Mouse (Mus musculus) liver, embryonic 14.5 days (tissue): ENCODE results near the gene Gc. TPM values are rescaled to one million over a fixed set of nuclear protein-coding genes. Genes with fewer than 3 reads are reported as not detected.
A peak's percentile ranks its signal among the peaks of the same experiment; 100 is the strongest.

Experiments used
- ATAC-seq: fragments of 200-750 bp; cut with Nextera tagmentation; 2 replicates; pipeline ENCODE4 v1.8.0; 2017; ENCODE audit warnings: moderate number of reproducible peaks, mild to moderate bottlenecking, moderate library complexity; ENCODE audit not compliant: insufficient read depth
- DNase-seq, 3 experiments: peaks; one replicate each; pipeline ENCODE4 v3.0.0-alpha.2; 2012 to 2013; ENCODE audit warnings: low read depth in 3 of 3, low spot score in 3 of 3
- H3K27ac ChIP-seq: fragments of 300-500 bp; sonication (generic); 2 replicates; pipeline ENCODE4 v1.5.1; 2014; ENCODE audit warnings: moderate library complexity, mild to moderate bottlenecking, control low read depth, inconsistent platforms
- H3K27me3 ChIP-seq: fragments of 300-500 bp; sonication (generic); 2 replicates; pipeline ENCODE4 v1.6.1; 2014; ENCODE audit warnings: mild to moderate bottlenecking, low read length, moderate library complexity; ENCODE audit not compliant: control insufficient read depth, insufficient read depth
- H3K36me3 ChIP-seq: fragments of 300-500 bp; sonication (generic); replicated peaks from 2 replicates; pipeline ENCODE4 v1.6.1; 2014; ENCODE audit warnings: low read depth; ENCODE audit not compliant: control insufficient read depth, insufficient read depth
- H3K4me1 ChIP-seq, 2 experiments: fragments of 200-500 bp in 1 of 2; fragments of 300-500 bp in 1 of 2; sonication (generic) in 1 of 2; replicated peaks; 2 replicates each; pipeline ENCODE4 v1.6.1; 2012 to 2014; ENCODE audit warnings: antibody characterized with exemption in 1 of 2, inconsistent platforms in 1 of 2, low read length in 1 of 2; ENCODE audit not compliant: control insufficient read depth in 2 of 2, insufficient read depth in 2 of 2
- H3K4me2 ChIP-seq: fragments of 300-500 bp; sonication (generic); 2 replicates; pipeline ENCODE4 v1.6.1; 2014; ENCODE audit warnings: low read depth, mild to moderate bottlenecking, control low read depth, moderate library complexity
- H3K4me3 ChIP-seq, 2 experiments: fragments of 200-500 bp in 1 of 2; fragments of 300-500 bp in 1 of 2; sonication (generic) in 1 of 2; 2 replicates each; pipeline ENCODE4 v1.5.1; 2012 to 2014; ENCODE audit warnings: low read depth in 2 of 2, low read length in 2 of 2, mild to moderate bottlenecking in 2 of 2, control low read depth in 1 of 2, inconsistent platforms in 1 of 2, moderate library complexity in 1 of 2; ENCODE audit not compliant: insufficient read depth in 1 of 2
- H3K9ac ChIP-seq: fragments of 300-500 bp; sonication (generic); replicated peaks from 2 replicates; pipeline ENCODE4 v1.6.1; 2014; ENCODE audit warnings: mild to moderate bottlenecking, control low read depth, moderate library complexity
- H3K9me3 ChIP-seq: fragments of 300-500 bp; sonication (generic); 2 replicates; pipeline ENCODE4 v1.6.1; 2016; ENCODE audit warnings: low read length, mixed read lengths; ENCODE audit not compliant: control insufficient read depth
- CTCF ChIP-seq: IDR thresholded peaks from 2 replicates; pipeline ENCODE4 v1.5.1; 2016; ENCODE audit warnings: antibody characterized with exemption, low read depth, control low read depth
- EP300 ChIP-seq: IDR thresholded peaks from 2 replicates; pipeline ENCODE4 v1.6.1; 2016; ENCODE audit warnings: antibody characterized with exemption, low read depth
- WGBS: fragments of 180-500 bp; shearing (Covaris S2); extraction: QIAGEN DNeasy Blood & Tissue Kit; methylation state at CpG from one replicate; pipeline ENCODE4 v1.1.7; 2014; ENCODE audit not compliant: insufficient replicate concordance; 5-methylcytosine and 5-hydroxymethylcytosine counted together
- polyA plus RNA-seq, 2 experiments: library from polyadenylated mRNA; depleted of rRNA in 1 of 2; stranded (reverse) in 1 of 2; unstranded in 1 of 2; fragments of >200 nt; fragmentation: Nextera tagmentation in 1 of 2; extraction: Ambion mirVana in 1 of 2; gene quantifications; 2 replicates each; pipeline versions ENCODE4 v1.2.1 to v1.2.3; 2012 to 2014

Gene Gc
- polyA plus RNA-seq, 2 experiments = 236 to 245 TPM

DNA sequence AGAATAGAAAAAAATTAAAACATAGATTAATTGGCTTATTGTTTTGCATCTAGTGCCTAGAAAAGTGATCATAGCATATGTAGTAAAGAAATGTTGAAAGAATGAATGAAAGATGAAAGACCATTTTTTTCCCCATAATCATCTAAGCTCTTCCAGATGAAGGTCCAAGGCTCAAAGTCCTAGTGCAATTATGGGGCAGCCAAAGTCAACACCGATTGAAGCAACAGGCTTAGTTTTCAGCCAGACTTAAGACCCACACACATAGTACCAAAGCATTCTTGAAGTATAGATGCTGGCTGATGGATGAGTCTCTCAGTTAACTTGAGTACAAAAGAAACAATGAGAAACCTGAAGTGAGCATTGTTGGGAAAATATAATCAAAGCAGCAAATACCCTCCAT is 9.3 kb upstream of the Gc start:
- WGBS = 64% methylated on average over 1 of the region's 1 CpGs
- H3K4me2 ChIP-seq = no peak overlapping the region
- H3K4me3 ChIP-seq = no peak overlapping the region
- TF ChIP-seq CTCF (no peak), EP300 (no peak)
- DNase-seq (no peak), ATAC-seq (no peak)
- no peaks in the 10 kb centered on the region for H3K9me3 ChIP-seq
- H3K9ac ChIP-seq = no peak overlapping the region
- no peaks in the 10 kb centered on the region for H3K36me3 ChIP-seq
- no peak overlapping the region for H3K27ac ChIP-seq
- H3K27me3 ChIP-seq = no peaks in the 10 kb centered on the region
- H3K4me1 ChIP-seq = no peaks in the 10 kb centered on the region

DNA sequence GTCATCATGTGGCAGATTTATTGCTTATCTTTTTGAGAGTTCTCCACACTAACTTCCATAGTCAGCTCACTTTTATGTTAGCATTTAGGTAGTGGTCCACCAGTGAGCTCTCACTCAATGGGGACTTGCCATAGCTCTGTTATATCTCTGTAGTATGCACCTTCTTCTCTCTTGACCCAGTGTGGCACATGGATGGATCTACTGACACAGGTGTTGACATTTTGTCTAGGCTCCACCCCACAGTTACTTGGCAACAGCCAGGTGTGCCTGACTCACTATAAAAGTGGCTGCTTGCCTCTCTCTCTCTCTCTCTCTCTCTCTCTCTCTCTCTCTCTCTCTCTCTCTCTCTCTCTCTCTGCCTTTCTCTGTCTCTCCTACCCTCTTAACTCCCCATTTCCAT is 8.6 kb upstream of the Gc start:
- no peak for ATAC-seq

DNA sequence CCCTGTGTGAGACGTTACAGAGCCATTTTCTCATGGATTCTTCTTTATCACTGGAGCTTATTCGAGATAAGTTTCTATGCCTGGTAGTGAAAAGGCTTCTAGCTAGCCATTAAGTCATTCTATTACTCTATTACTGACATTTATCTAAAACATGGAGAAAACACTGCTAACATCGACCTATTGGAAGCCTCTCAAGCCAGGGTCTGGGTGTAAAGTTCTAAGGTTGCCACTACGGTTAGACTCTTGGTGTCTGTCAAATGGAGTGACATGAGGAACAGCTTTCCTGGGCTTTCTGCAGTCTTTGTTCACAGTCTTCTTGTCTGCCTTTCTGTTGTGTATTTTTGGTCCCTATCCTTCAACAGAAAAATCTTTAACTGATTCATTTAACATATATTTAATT is 4.1 kb upstream of the Gc start:
- TF ChIP-seq EP300 = no peak
- no peak for TF ChIP-seq CTCF
- no peak for DNase-seq
- H3K4me3 ChIP-seq = no peak overlapping the region
- no peak for ATAC-seq
- H3K27me3 ChIP-seq = no peaks in the 10 kb centered on the region
- no peak overlapping the region for H3K4me2 ChIP-seq
- H3K4me1 ChIP-seq = no peaks in the 10 kb centered on the region
- H3K36me3 ChIP-seq = no peaks in the 10 kb centered on the region
- 35% methylated on average over 4 of the region's 4 CpGs for WGBS
- no peak overlapping the region for H3K27ac ChIP-seq
- H3K9ac ChIP-seq = no peak overlapping the region
- no peaks in the 10 kb centered on the region for H3K9me3 ChIP-seq

More for the DNA sequence above, 8.6 kb upstream of the Gc start:
- Histone ChIP-seq H3K36me3 (no peaks in the 10 kb centered on the region), H3K9ac (no peak overlapping the region), H3K4me1 (no peaks in the 10 kb centered on the region), H3K27me3 (no peaks in the 10 kb centered on the region), H3K4me2 (no peak overlapping the region), H3K27ac (no peak overlapping the region), H3K4me3 (no peak overlapping the region), H3K9me3 (no peaks in the 10 kb centered on the region)
- DNase-seq = no peak
- TF ChIP-seq EP300 (no peak), CTCF (no peak)

DNA sequence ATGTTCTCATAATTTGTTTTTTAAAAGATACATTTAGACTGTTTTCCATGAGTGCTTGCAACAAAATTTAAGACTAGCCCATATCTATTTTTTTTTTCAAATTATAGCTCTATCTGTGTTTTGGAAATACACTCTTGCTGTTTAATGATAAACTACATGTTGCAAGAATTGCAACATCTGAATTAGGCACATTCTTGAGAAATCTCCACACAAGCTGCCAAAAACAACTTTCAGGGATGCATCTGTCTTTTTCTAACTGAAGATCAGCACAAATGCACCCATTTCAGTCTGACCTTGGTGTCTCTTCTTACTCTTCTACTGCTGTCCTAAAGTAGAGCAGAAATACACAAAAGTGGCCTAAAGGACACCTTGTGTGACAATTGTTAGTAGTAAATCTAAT is 1.9 kb upstream of the Gc start:
- Histone ChIP-seq H3K36me3 (no peaks in the 10 kb centered on the region), H3K4me1 (no peaks in the 10 kb centered on the region), H3K9me3 (no peaks in the 10 kb centered on the region), H3K27me3 (no peaks in the 10 kb centered on the region), H3K9ac (no peak overlapping the region), H3K27ac (no peak overlapping the region), H3K4me3 (no peak overlapping the region), H3K4me2 (no peak overlapping the region)
- no peak for DNase-seq
- no peak for ATAC-seq
- TF ChIP-seq EP300 (no peak), CTCF (no peak)

DNA sequence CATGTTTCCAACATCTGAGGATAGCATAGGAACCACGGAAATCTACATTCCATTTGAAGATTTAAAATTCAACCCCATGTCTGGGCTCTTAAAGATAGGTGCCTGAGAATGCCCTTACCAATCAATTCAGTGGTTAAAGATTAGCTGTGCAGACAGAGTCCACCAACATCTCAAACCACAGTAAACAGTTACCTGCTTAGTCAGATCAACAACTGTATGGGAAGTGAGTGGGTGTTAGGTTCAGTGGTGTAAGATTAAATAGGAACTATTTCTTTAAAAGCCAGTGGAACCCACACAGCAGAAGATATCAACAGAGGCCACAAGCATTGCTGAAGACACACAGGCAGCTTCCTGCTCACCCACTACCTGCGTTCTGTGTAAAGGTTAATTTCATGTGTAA is 1.3 kb upstream of the Gc start:
- ATAC-seq (peak; percentile 41), DNase-seq (peak in 1 of 3 experiments; percentile 23)
- H3K9me3 ChIP-seq = no peaks in the 10 kb centered on the region
- H3K27me3 ChIP-seq = no peaks in the 10 kb centered on the region
- 33% methylated on average over 2 of the region's 2 CpGs for WGBS
- H3K36me3 ChIP-seq = no peaks in the 10 kb centered on the region
- peak overlapping the region; percentile 1; the same call in 1 of the 2 replicates for H3K4me2 ChIP-seq
- no peak for TF ChIP-seq EP300
- TF ChIP-seq CTCF = no peak
- no peak overlapping the region for H3K9ac ChIP-seq
- H3K4me1 ChIP-seq = no peaks in the 10 kb centered on the region
- H3K4me3 ChIP-seq = no peak overlapping the region
- H3K27ac ChIP-seq = no peak overlapping the region
